Mouse (Mus musculus) limb, embryonic 14.5 days (tissue): Measurements from ENCODE around the gene Nop14. TPM values are rescaled to one million over a fixed set of nuclear protein-coding genes. Genes with fewer than 3 reads are reported as not detected.

Experiments
- ATAC-seq: fragments of 200-750 bp; cut with Nextera tagmentation; 2 replicates; pipeline ENCODE4 v1.8.0; 2017; ENCODE audit warnings: low read depth, moderate number of reproducible peaks, moderate TSS enrichment; ENCODE audit not compliant: low FRiP score
- DNase-seq: peaks from one replicate; pipeline ENCODE4 v3.0.0-alpha.2; 2015; ENCODE audit warnings: low spot score
- H3K27ac ChIP-seq: fragments of 300-500 bp; sonication (generic); replicated peaks from 2 replicates; pipeline ENCODE4 v1.5.1; 2014; ENCODE audit warnings: low read depth, mild to moderate bottlenecking, low read length, moderate library complexity, mixed read lengths
- H3K27me3 ChIP-seq: fragments of 300-500 bp; sonication (generic); 2 replicates; pipeline ENCODE4 v1.6.1; 2014; ENCODE audit warnings: low read length, mixed read lengths; ENCODE audit not compliant: control insufficient read depth, insufficient read depth
- H3K36me3 ChIP-seq: fragments of 300-500 bp; sonication (generic); 2 replicates; pipeline ENCODE4 v1.6.1; 2014; ENCODE audit warnings: mild to moderate bottlenecking, low read length, moderate library complexity, mixed read lengths; ENCODE audit not compliant: control insufficient read depth, insufficient read depth
- H3K4me1 ChIP-seq: fragments of 300-500 bp; sonication (generic); 2 replicates; pipeline ENCODE4 v1.6.1; 2014; ENCODE audit warnings: antibody characterized with exemption, low read length, mixed read lengths; ENCODE audit not compliant: control insufficient read depth, insufficient read depth
- H3K4me2 ChIP-seq: fragments of 300-500 bp; sonication (generic); replicated peaks from 2 replicates; pipeline ENCODE4 v1.6.1; 2014; ENCODE audit warnings: low read depth, mild to moderate bottlenecking, low read length, moderate library complexity; ENCODE audit not compliant: severe bottlenecking
- H3K4me3 ChIP-seq: fragments of 300-500 bp; sonication (generic); replicated peaks from 2 replicates; pipeline ENCODE4 v1.5.1; 2014; ENCODE audit warnings: low read length
- H3K9ac ChIP-seq: fragments of 300-500 bp; sonication (generic); 2 replicates; pipeline ENCODE4 v1.6.1; 2014; ENCODE audit warnings: mild to moderate bottlenecking, low read depth, low read length, moderate library complexity; ENCODE audit not compliant: severe bottlenecking
- H3K9me3 ChIP-seq: fragments of 300-500 bp; sonication (generic); 2 replicates; pipeline ENCODE4 v1.6.1; 2016; ENCODE audit warnings: low read length; ENCODE audit not compliant: control insufficient read depth
- POLR2A ChIP-seq: fragments of 200-500 bp; IDR thresholded peaks from 2 replicates; pipeline ENCODE4 v1.8.0; 2012; ENCODE audit warnings: inconsistent platforms, mild to moderate bottlenecking, moderate library complexity, borderline replicate concordance; ENCODE audit not compliant: insufficient read depth, insufficient read length; ENCODE audit errors: extremely low read depth
- WGBS: fragments of 180-500 bp; shearing (Covaris S2); extraction: QIAGEN DNeasy Blood & Tissue Kit; methylation state at CpG from one replicate; pipeline ENCODE4 v1.1.7; 2014; 5-methylcytosine and 5-hydroxymethylcytosine counted together
- polyA plus RNA-seq, 2 experiments: library from polyadenylated mRNA; depleted of rRNA in 1 of 2; stranded (reverse) in 1 of 2; unstranded in 1 of 2; fragments of >200 nt; fragmentation: Nextera tagmentation in 1 of 2; extraction: Ambion mirVana in 1 of 2; gene quantifications; 2 replicates each; pipeline versions ENCODE4 v1.2.1 to v1.2.3; 2012 to 2014

The Nop14 gene
- polyA plus RNA-seq, 2 experiments, result 25.8 to 30.7 TPM

DNA sequence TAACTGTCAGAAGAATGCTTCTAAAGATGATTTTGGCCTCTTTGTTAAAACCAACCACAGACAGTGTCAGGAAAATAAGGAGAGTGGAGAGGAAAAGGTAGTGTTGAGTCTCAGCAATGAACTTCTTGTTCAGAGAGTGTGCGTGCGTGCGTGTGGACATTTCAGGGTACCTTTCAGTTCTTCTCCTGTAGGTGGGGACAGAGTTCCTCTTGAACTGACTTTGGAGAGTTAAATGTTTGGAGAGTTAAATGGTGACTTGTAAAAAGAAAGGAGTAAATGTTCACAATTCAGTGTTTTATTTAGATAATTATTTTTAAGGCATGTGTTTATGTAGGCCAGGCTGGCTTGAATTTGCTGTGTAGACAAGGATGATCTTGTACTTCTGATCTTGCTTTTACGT lies 10.3 kb upstream of the Nop14 start:
- no peaks in the 10 kb centered on the region for H3K9me3 ChIP-seq
- no peaks in the 10 kb centered on the region for H3K27me3 ChIP-seq
- no peak for TF ChIP-seq POLR2A
- H3K36me3 ChIP-seq, result peaks cover 9% of the 10 kb centered on the region; the same call in 1 of the 2 replicates
- H3K4me1 ChIP-seq, result no peaks in the 10 kb centered on the region
- H3K9ac ChIP-seq, result no peak overlapping the region
- ATAC-seq, result no peak
- no peak for DNase-seq
- H3K27ac ChIP-seq, result no peak overlapping the region
- no peak overlapping the region for H3K4me3 ChIP-seq
- H3K4me2 ChIP-seq, result no peak overlapping the region
- 79% methylated on average over 4 of the region's 4 CpGs for WGBS

DNA sequence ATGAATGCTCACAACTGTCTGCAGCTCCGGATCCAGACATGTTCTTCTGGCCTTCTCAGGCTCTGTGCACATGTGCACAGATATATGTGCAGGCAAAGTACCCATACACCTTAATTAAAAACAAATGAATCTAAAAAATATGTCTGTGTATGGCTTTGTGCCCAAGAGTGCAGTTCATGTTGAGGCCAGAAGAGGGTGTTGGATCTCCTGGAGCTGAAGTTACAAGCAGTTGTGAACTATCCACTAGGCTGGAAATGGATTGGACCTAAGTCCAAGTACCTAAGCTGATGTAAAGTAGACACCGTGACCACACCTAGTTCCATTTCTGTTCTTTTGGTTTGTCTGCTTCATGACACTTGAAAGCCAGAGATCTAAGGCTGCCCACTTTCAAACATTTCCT lies 9.5 kb upstream of the Nop14 start:
- no peak for TF ChIP-seq POLR2A
- Histone ChIP-seq H3K4me1 (no peaks in the 10 kb centered on the region), H3K36me3 (peaks cover 9% of the 10 kb centered on the region; the same call in 1 of the 2 replicates), H3K27me3 (no peaks in the 10 kb centered on the region), H3K27ac (no peak overlapping the region), H3K9me3 (no peaks in the 10 kb centered on the region), H3K4me3 (no peak overlapping the region), H3K4me2 (no peak overlapping the region), H3K9ac (no peak overlapping the region)
- DNase-seq (no peak), ATAC-seq (no peak)
- 81% methylated on average over 2 of the region's 2 CpGs for WGBS

DNA sequence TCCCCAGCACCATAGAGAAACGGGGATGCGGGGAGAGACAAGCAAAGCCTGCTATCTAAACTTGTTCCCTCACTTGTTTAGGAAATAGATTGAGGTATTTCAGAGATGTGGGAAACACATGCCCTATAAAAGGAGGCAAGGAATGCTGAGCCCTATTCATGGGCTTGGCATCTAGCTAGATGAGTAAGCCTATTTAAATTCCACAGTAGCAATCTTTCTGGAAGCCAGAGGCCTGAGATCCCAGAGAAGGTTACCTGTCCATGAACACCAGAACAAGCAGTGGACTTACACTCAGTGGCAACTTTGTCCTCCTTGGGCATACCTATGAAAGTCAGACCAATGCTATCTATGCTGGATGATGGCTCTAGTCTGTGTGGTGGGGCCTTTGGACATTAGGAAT lies 3.3 kb upstream of the Nop14 start:
- Histone ChIP-seq H3K4me1 (peaks cover 6% of the 10 kb centered on the region), H3K27me3 (no peaks in the 10 kb centered on the region), H3K27ac (no peak overlapping the region), H3K4me2 (no peak overlapping the region), H3K9ac (no peak overlapping the region), H3K36me3 (peaks cover under 1% of the 10 kb centered on the region; the same call in 1 of the 2 replicates), H3K9me3 (no peaks in the 10 kb centered on the region), H3K4me3 (no peak overlapping the region)
- WGBS, result 79% methylated on average over 2 of the region's 2 CpGs
- no peak for DNase-seq
- ATAC-seq, result no peak
- no peak for TF ChIP-seq POLR2A

- no peaks in the 10 kb centered on the region for H3K9me3 ChIP-seq
- WGBS, result 80% methylated on average over 4 of the region's 4 CpGs
- no peak overlapping the region for H3K9ac ChIP-seq
- H3K27ac ChIP-seq, result no peak overlapping the region
- no peaks in the 10 kb centered on the region for H3K27me3 ChIP-seq
- no peak for ATAC-seq
- no peak for TF ChIP-seq POLR2A
- H3K4me1 ChIP-seq, result peaks cover 6% of the 10 kb centered on the region
- no peak overlapping the region for H3K4me2 ChIP-seq
- H3K4me3 ChIP-seq, result 0 out of 2 replicates have a peak overlapping the region, but pooled peaks have one; percentile 77
- H3K36me3 ChIP-seq, result peaks cover 10% of the 10 kb centered on the region
- no peak for DNase-seq
These were observed 2.0 kb upstream of the Nop14 start for GRCm38 (mm10) chr5:34661909-34662308.

- Histone ChIP-seq H3K27ac (peak overlapping the region; percentile 86), H3K4me1 (peaks cover 6% of the 10 kb centered on the region), H3K4me2 (peak overlapping the region; percentile 58), H3K9ac (peak overlapping the region; percentile 70), H3K27me3 (no peaks in the 10 kb centered on the region), H3K4me3 (peak overlapping the region; percentile 77), H3K9me3 (no peaks in the 10 kb centered on the region), H3K36me3 (peaks cover 20% of the 10 kb centered on the region)
- TF ChIP-seq POLR2A, result no peak
- WGBS, result under 1% methylated on average over 57 of the region's 57 CpGs
- peak; percentile 31 for DNase-seq
- no peak for ATAC-seq
These were observed 713 bp upstream of the Nop14 start for GRCm38 (mm10) chr5:34660591-34661130.
